Mouse (Mus musculus): Measurements from ENCODE around the gene Mbd6.

DNA sequence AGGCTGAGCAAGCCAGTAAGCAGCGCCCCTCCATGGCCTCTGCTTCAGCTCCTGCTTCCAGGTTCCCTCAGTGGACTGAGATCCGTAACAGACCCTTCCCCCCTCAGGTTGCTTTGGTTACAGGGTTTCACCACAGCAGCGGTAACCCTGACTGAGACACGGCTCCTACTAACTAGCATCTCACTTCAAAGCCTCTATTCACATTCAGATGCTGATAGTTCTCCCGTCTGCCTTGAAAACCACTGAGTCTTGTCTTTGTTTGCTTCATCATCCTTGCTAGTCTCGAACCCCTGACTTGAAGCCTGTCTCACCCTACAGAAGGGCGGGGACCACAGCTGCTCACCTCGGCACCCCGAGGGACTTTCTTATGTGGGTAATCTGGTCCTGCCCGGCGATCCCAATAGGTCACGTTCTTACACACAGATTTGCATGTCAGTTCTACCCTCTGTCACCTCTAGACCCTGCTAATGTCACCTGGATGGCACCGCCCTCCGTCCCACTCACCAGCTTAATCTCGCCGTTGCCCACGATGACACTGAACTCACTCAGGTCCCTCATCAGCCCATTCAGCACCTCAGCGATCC lies 50.5 kb downstream of the Mbd6 start:
- no peak for TF ChIP-seq CTCF (IDR thresholded peaks at IDR 0.05; ENCODE audit: low read depth, low read length)
- no peak for TF ChIP-seq POLR2A (IDR thresholded peaks at IDR 0.05; ENCODE audit: extremely low read depth, insufficient read depth, low read length)

Data from liver, adult 2 months (tissue).